Mouse (Mus musculus): ENCODE data around the gene Kmt5c. TPM values are rescaled to one million over a fixed set of nuclear protein-coding genes. Genes with fewer than 3 reads are reported as not detected.

The Kmt5c gene
- polyA plus RNA-seq, 1 experiment from 2014 or later: 89.3 TPM

DNA sequence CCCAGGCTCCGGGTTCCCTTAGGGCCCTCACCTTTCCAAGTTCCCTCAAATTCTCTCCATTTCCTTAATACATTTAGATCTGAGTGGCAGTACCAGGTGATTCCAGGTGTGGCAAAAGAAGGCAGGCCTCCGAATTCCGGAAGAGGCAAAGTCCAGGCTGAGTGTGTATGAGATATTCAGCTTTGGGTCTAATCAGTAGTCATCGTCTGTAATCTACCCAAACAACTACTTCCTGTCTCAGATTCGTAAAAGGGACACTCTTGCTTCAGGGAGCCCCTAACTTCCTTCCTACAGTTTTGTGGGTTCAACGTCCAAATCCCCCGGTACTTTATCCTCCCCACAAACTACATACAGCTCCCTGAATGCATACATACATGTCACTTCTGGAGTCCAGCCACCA lies 14.7 kb upstream of the Kmt5c start, which contains the start of gene Tmem150b:
Gene Tmem150b (minus strand): TSS at position 81 of the 400 bp plus-strand sequence.
- H3K4me2 ChIP-seq (replicated peaks): no peak within 1 kb of the TSS
- ATAC-seq (ENCODE audit: low FRiP score, low read depth): no peak
- 91% methylated on average over 7 of the region's 7 CpGs for WGBS

GRCm38 (mm10) chr7:4731090-4731489 lies 8.8 kb upstream of the Kmt5c start:
- H3K27ac ChIP-seq (replicated peaks): no peak overlapping the region
- H3K27me3 ChIP-seq: 0 out of 2 replicates have a peak, but pooled peaks cover 5% of the 10 kb centered on the region
- H3K4me1 ChIP-seq: no peaks in the 10 kb centered on the region
- H3K4me3 ChIP-seq: no peak overlapping the region
- no peaks in the 10 kb centered on the region for H3K36me3 ChIP-seq
- H3K9ac ChIP-seq (replicated peaks): no peak overlapping the region
- WGBS: 81% methylated on average over 5 of the region's 5 CpGs
- H3K4me2 ChIP-seq (replicated peaks): no peak overlapping the region
- H3K9me3 ChIP-seq: no peaks in the 10 kb centered on the region
- no peak for ATAC-seq (ENCODE audit: low FRiP score, low read depth)

More for the DNA sequence above, 14.7 kb upstream of the Kmt5c start, which contains the start of gene Tmem150b:
- H3K27me3 ChIP-seq: no peaks in the 10 kb centered on the region
- no peaks in the 10 kb centered on the region for H3K36me3 ChIP-seq
- no peak within 1 kb of the TSS for H3K4me3 ChIP-seq
- no peaks in the 10 kb centered on the region for H3K9me3 ChIP-seq
- H3K27ac ChIP-seq (replicated peaks): no peak within 1 kb of the TSS
- H3K4me1 ChIP-seq: no peaks in the 10 kb centered on the region
- no peak within 1 kb of the TSS for H3K9ac ChIP-seq (replicated peaks)

DNA sequence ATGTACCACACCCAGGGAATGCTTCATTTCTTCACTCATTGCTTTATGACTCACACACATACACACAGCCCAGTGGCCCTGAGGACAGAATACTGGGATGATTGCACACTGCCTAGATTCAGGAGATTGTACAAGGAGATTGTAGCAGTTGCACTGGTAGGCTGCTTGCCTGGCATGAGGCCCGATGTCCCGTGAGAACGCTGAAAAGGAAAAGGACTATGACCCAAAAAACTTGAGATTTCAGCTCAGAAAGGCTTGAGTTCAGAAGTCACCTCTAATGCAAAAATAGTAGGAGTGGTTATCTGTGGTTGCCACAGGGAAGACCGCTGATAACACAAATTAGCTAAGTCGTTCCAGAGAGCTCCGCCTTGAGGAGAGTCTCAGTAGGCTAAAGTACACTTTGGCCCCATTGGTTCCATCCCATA lies 6.9 kb upstream of the Kmt5c start:
- Histone ChIP-seq H3K4me1 (no peaks in the 10 kb centered on the region), H3K27me3 (peaks cover 9% of the 10 kb centered on the region; the same call in 1 of the 2 replicates), H3K4me3 (no peak overlapping the region), H3K36me3 (no peaks in the 10 kb centered on the region), H3K9me3 (no peaks in the 10 kb centered on the region), H3K9ac (replicated peaks) (no peak overlapping the region), H3K27ac (replicated peaks) (no peak overlapping the region), H3K4me2 (replicated peaks) (no peak overlapping the region)
- 75% methylated on average over 6 of the region's 6 CpGs for WGBS
- ATAC-seq (ENCODE audit: low FRiP score, low read depth): no peak

GRCm38 (mm10) chr7:4739041-4739543 lies 823 bp upstream of the Kmt5c start:
- H3K9me3 ChIP-seq: no peaks in the 10 kb centered on the region
- WGBS: 47% methylated on average over 10 of the region's 10 CpGs
- H3K27ac ChIP-seq (replicated peaks): peak overlapping the region; percentile 77
- H3K36me3 ChIP-seq: peaks cover 11% of the 10 kb centered on the region
- ATAC-seq (ENCODE audit: low FRiP score, low read depth): no peak
- peak overlapping the region; percentile 34 for H3K4me3 ChIP-seq
- peak overlapping the region; percentile 58 for H3K4me2 ChIP-seq (replicated peaks)
- H3K27me3 ChIP-seq: peaks cover 3% of the 10 kb centered on the region; the same call in 1 of the 2 replicates
- H3K4me1 ChIP-seq: peaks cover 39% of the 10 kb centered on the region
- 0 out of 2 replicates have a peak overlapping the region, but pooled peaks have one; percentile 15 for H3K9ac ChIP-seq (replicated peaks)

- under 1% methylated on average over 14 of the region's 14 CpGs for WGBS
- H3K27ac ChIP-seq (replicated peaks): peak overlapping the region; percentile 93
- H3K36me3 ChIP-seq: peaks cover 19% of the 10 kb centered on the region
- peak overlapping the region; percentile 77 for H3K4me3 ChIP-seq
- peak overlapping the region; percentile 93 for H3K4me2 ChIP-seq (replicated peaks)
- no peaks in the 10 kb centered on the region for H3K9me3 ChIP-seq
- H3K9ac ChIP-seq (replicated peaks): peak overlapping the region; percentile 89
- H3K4me1 ChIP-seq: peaks cover 39% of the 10 kb centered on the region
- peak; percentile 38 for ATAC-seq (ENCODE audit: low FRiP score, low read depth)
- peaks cover 3% of the 10 kb centered on the region; the same call in 1 of the 2 replicates for H3K27me3 ChIP-seq
Measured at GRCm38 (mm10) chr7:4740309-4740727, 403 bp downstream of the Kmt5c start.

DNA sequence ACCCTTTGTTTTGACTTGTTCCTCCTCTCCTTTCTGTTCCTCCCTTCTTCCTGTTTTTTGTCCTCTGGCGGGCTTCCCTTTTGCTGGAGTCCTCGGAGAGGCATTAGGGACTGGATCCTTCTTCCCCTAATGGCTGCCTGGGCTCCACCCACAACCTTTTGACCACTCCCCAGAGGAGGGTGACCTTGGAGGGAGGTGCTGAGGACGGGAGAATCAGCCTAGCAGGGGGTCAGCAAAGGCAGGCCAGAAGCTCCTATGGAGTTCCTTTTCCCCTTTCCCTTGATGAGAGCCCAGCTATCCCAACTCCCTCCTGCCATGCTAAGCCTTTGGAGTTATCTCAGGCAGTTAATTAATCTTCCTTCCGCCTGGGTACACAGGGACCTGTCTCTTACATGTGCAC lies 1.2 kb downstream of the Kmt5c start:
- H3K4me2 ChIP-seq (replicated peaks): peak overlapping the region; percentile 93
- no peak for ATAC-seq (ENCODE audit: low FRiP score, low read depth)
- WGBS: 2% methylated on average over 4 of the region's 4 CpGs

DNA sequence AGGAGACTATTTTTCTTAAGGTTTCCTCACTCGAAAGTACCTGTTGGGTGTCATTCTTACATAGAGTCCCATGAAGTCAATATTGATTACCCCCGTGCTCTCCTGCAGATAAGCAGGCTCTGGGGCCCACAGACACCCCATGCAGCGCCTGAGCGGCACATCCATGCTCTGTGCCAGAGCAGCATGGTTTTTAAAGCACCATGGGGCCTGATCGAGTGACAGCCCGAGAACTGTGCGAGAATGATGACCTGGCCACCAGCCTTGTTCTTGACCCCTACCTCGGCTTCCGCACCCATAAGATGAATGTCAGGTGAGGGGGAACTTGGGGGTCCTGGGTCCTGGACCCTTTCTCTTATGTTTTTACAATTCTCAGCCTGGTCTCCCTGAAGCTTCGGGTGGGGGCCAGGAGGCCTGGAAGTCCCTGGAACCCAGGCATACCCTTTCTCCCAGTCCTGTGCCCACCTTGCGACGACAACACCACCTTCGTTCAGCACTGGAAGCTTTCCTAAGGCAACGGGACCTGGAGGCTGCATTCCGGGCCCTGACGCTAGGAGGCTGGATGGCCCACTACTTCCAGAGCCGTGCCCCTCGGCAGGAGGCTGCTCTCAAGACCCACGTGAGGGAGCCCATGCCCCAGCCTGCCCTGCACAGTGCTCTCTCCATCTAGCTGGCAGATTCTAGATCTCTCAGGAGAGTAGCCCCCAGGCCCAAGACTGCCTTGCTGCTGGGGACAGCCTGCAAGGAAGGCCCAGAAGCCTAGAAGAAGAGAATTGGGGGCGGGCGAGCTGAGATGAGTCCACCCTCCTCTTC lies 2.0 kb downstream of the Kmt5c start:
- peaks cover 3% of the 10 kb centered on the region; the same call in 1 of the 2 replicates for H3K27me3 ChIP-seq
- no peak for ATAC-seq (ENCODE audit: low FRiP score, low read depth)
- peak overlapping the region; percentile 89; the same call in 1 of the 2 replicates for H3K9ac ChIP-seq (replicated peaks)
- H3K4me2 ChIP-seq (replicated peaks): peak overlapping the region; percentile 93
- WGBS: 82% methylated on average over 21 of the region's 21 CpGs
- peaks cover 39% of the 10 kb centered on the region for H3K4me1 ChIP-seq
- H3K27ac ChIP-seq (replicated peaks): 0 out of 2 replicates have a peak overlapping the region, but pooled peaks have one; percentile 93
- peaks cover 35% of the 10 kb centered on the region for H3K36me3 ChIP-seq
- peak overlapping the region; percentile 77; the same call in 1 of the 2 replicates for H3K4me3 ChIP-seq
- H3K9me3 ChIP-seq: no peaks in the 10 kb centered on the region

More for the DNA sequence above, 1.2 kb downstream of the Kmt5c start:
- Histone ChIP-seq H3K9me3 (no peaks in the 10 kb centered on the region), H3K4me3 (peak overlapping the region; percentile 77), H3K9ac (replicated peaks) (peak overlapping the region; percentile 89), H3K27me3 (peaks cover 3% of the 10 kb centered on the region; the same call in 1 of the 2 replicates), H3K27ac (replicated peaks) (peak overlapping the region; percentile 93), H3K4me1 (peaks cover 39% of the 10 kb centered on the region), H3K36me3 (peaks cover 27% of the 10 kb centered on the region)

- WGBS: 85% methylated on average over 6 of the region's 6 CpGs
Measured at GRCm38 (mm10) chr7:4742482-4742819, 2.5 kb downstream of the Kmt5c start.

DNA sequence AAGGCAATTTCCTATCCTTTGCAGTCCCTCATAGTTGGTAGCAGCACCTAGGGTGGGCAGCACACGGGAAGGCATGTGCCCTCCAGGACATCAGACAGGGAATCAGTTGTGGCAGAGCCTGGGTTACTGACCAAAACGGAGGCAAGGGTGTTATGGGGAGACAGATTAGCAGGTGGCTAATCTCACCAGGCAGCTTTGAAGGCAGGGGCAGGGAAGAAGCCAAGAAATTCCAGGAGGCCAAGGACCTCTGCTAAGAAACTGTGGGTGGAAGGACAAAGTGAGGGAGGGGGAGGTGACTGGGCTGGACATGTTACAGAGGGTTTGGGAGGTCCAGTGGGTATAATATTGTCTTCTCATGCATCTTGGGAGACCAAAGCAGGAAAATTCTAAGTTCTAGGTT lies 3.4 kb downstream of the Kmt5c start:
- Histone ChIP-seq H3K9me3 (no peaks in the 10 kb centered on the region), H3K4me2 (replicated peaks) (no peak overlapping the region), H3K27ac (replicated peaks) (no peak overlapping the region), H3K4me3 (no peak overlapping the region), H3K4me1 (peaks cover 41% of the 10 kb centered on the region), H3K9ac (replicated peaks) (no peak overlapping the region; the same call in 1 of the 2 replicates), H3K36me3 (peaks cover 37% of the 10 kb centered on the region), H3K27me3 (no peaks in the 10 kb centered on the region)
- WGBS: 57% methylated on average over 2 of the region's 2 CpGs
- ATAC-seq (ENCODE audit: low FRiP score, low read depth): no peak

More at GRCm38 (mm10) chr7:4742482-4742819, 2.5 kb downstream of the Kmt5c start:
- no peak overlapping the region for H3K4me3 ChIP-seq
- H3K9ac ChIP-seq (replicated peaks): no peak overlapping the region; the same call in 1 of the 2 replicates
- ATAC-seq (ENCODE audit: low FRiP score, low read depth): no peak
- H3K36me3 ChIP-seq: peaks cover 37% of the 10 kb centered on the region
- H3K4me2 ChIP-seq (replicated peaks): 0 out of 2 replicates have a peak overlapping the region, but pooled peaks have one; percentile 93
- H3K27me3 ChIP-seq: peaks cover 3% of the 10 kb centered on the region; the same call in 1 of the 2 replicates
- no peak overlapping the region for H3K27ac ChIP-seq (replicated peaks)
- no peaks in the 10 kb centered on the region for H3K9me3 ChIP-seq
- H3K4me1 ChIP-seq: peaks cover 41% of the 10 kb centered on the region

DNA sequence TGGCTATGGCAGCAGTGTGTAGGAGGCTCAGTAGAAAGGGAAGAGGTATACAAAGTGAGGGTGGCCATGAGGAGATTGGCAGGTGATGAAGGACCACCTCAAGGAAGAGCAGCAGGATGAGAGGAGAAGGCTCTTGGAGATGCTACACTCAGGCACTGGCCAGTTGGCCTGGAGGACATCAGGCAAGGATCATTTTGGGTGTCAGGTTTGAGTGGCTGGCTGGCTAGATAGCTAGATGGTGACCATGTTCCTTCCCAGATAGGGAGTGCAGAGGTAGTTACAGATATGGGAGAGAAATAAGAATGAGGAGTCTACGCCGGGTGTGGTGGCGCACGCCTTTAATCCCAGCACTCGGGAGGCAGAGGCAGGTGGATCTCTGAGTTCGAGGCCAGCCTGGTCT lies 5.0 kb downstream of the Kmt5c start:
- Histone ChIP-seq H3K27ac (replicated peaks) (no peak overlapping the region), H3K4me3 (no peak overlapping the region), H3K27me3 (no peaks in the 10 kb centered on the region), H3K9ac (replicated peaks) (no peak overlapping the region), H3K9me3 (no peaks in the 10 kb centered on the region), H3K36me3 (peaks cover 37% of the 10 kb centered on the region), H3K4me1 (peaks cover 34% of the 10 kb centered on the region), H3K4me2 (replicated peaks) (no peak overlapping the region)
- no peak for ATAC-seq (ENCODE audit: low FRiP score, low read depth)
- WGBS: 98% methylated on average over 6 of the region's 6 CpGs

GRCm38 (mm10) chr7:4746326-4746980 lies 6.5 kb downstream of the Kmt5c start:
- Histone ChIP-seq H3K36me3 (peaks cover 37% of the 10 kb centered on the region), H3K27ac (replicated peaks) (0 out of 2 replicates have a peak overlapping the region, but pooled peaks have one; percentile 15), H3K4me2 (replicated peaks) (no peak overlapping the region), H3K9ac (replicated peaks) (0 out of 2 replicates have a peak overlapping the region, but pooled peaks have one; percentile 20), H3K4me3 (no peak overlapping the region), H3K4me1 (peaks cover 26% of the 10 kb centered on the region), H3K27me3 (0 out of 2 replicates have a peak, but pooled peaks cover 4% of the 10 kb centered on the region), H3K9me3 (no peaks in the 10 kb centered on the region)
- no peak for ATAC-seq (ENCODE audit: low FRiP score, low read depth)
- 78% methylated on average over 22 of the region's 22 CpGs for WGBS
